Mouse (Mus musculus) midbrain, embryonic 13.5 days (tissue): ENCODE measurements at regions not wholly inside any gene's neighbourhood (a gene's known extent, or its start where the extent isn't known, plus 50 kb on each side); places are given as distances from the start of the nearest gene placed in this dataset.
A peak's percentile ranks its signal among the peaks of the same experiment; 100 is the strongest.

Source experiments
- ATAC-seq: fragments of 200-750 bp; cut with Nextera tagmentation; 2 replicates; pipeline ENCODE4 v1.8.0; 2017; ENCODE audit warnings: mild to moderate bottlenecking, moderate TSS enrichment, moderate library complexity
- H3K27ac ChIP-seq: fragments of 300-500 bp; sonication (generic); 2 replicates; pipeline ENCODE4 v1.5.1; 2015; ENCODE audit warnings: inconsistent platforms, mild to moderate bottlenecking, moderate library complexity
- H3K27me3 ChIP-seq: fragments of 300-500 bp; sonication (generic); 2 replicates; pipeline ENCODE4 v1.6.1; 2015; ENCODE audit warnings: mild to moderate bottlenecking, inconsistent platforms
- H3K36me3 ChIP-seq: fragments of 300-500 bp; sonication (generic); 2 replicates; pipeline ENCODE4 v1.6.1; 2015; ENCODE audit warnings: mild to moderate bottlenecking, inconsistent platforms
- H3K4me1 ChIP-seq: fragments of 300-500 bp; sonication (generic); replicated peaks from 2 replicates; pipeline ENCODE4 v1.6.1; 2015; ENCODE audit warnings: inconsistent platforms
- H3K4me2 ChIP-seq: fragments of 300-500 bp; sonication (generic); replicated peaks from 2 replicates; pipeline ENCODE4 v1.6.1; 2015; ENCODE audit warnings: moderate library complexity, mild to moderate bottlenecking, inconsistent platforms
- H3K4me3 ChIP-seq: fragments of 300-500 bp; sonication (generic); replicated peaks from 2 replicates; pipeline ENCODE4 v1.5.1; 2015; ENCODE audit warnings: mild to moderate bottlenecking, inconsistent platforms
- H3K9ac ChIP-seq: fragments of 300-500 bp; sonication (generic); replicated peaks from 2 replicates; pipeline ENCODE4 v1.6.1; 2015; ENCODE audit warnings: mild to moderate bottlenecking, inconsistent platforms
- H3K9me3 ChIP-seq: fragments of 300-500 bp; sonication (generic); 2 replicates; pipeline ENCODE4 v1.6.1; 2016; ENCODE audit warnings: mild to moderate bottlenecking, inconsistent platforms
- WGBS: fragments of 180-500 bp; shearing (Covaris S2); methylation state at CpG from one replicate; pipeline ENCODE4 v1.1.7; 2015; 5-methylcytosine and 5-hydroxymethylcytosine counted together

GRCm38 (mm10) chr12:79890887-79891286, 221.9 kb downstream of the Zfp36l1 start:
- peaks cover 26% of the 10 kb centered on the region for H3K4me1 ChIP-seq
- 27% methylated on average over 4 of the region's 4 CpGs for WGBS
- no peaks in the 10 kb centered on the region for H3K36me3 ChIP-seq
- no peak overlapping the region for H3K27ac ChIP-seq
- ATAC-seq, result no peak
- H3K4me3 ChIP-seq, result no peak overlapping the region
- no peak overlapping the region for H3K4me2 ChIP-seq
- H3K9me3 ChIP-seq, result no peaks in the 10 kb centered on the region
- H3K9ac ChIP-seq, result no peak overlapping the region
- H3K27me3 ChIP-seq, result no peaks in the 10 kb centered on the region

DNA sequence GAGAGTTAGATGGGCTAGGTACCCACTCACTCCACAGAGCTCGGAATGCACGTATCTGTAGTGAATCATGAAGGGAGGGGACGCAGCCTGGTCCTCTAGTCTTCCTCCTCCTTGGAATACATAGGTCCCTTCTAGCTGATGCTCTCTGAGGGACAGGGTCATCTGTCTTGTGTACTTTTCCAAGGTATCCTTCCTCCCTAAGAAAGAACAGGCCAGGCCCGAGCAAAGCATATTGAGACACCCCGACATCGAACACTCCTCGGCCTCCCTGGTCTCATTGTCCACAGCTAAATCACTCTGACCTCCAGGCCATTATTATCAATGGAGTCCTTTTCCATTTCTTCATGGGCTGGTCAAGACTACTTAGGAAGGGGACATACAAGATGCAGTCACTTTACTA, 222.5 kb downstream of the Zfp36l1 start:
- 93% methylated on average over 7 of the region's 7 CpGs for WGBS
- no peaks in the 10 kb centered on the region for H3K27me3 ChIP-seq
- no peaks in the 10 kb centered on the region for H3K36me3 ChIP-seq
- H3K9me3 ChIP-seq, result no peaks in the 10 kb centered on the region
- no peak overlapping the region for H3K27ac ChIP-seq
- ATAC-seq, result no peak
- no peak overlapping the region for H3K4me2 ChIP-seq
- H3K4me1 ChIP-seq, result peaks cover 20% of the 10 kb centered on the region
- H3K9ac ChIP-seq, result no peak overlapping the region
- H3K4me3 ChIP-seq, result no peak overlapping the region

GRCm38 (mm10) chr12:79888812-79889211, 224.0 kb downstream of the Zfp36l1 start:
- Histone ChIP-seq H3K4me3 (no peak overlapping the region), H3K36me3 (no peaks in the 10 kb centered on the region), H3K4me1 (peaks cover 13% of the 10 kb centered on the region), H3K9me3 (no peaks in the 10 kb centered on the region), H3K27ac (no peak overlapping the region), H3K27me3 (no peaks in the 10 kb centered on the region), H3K9ac (no peak overlapping the region), H3K4me2 (no peak overlapping the region)
- ATAC-seq, result no peak
- WGBS, result 91% methylated on average over 4 of the region's 4 CpGs

DNA sequence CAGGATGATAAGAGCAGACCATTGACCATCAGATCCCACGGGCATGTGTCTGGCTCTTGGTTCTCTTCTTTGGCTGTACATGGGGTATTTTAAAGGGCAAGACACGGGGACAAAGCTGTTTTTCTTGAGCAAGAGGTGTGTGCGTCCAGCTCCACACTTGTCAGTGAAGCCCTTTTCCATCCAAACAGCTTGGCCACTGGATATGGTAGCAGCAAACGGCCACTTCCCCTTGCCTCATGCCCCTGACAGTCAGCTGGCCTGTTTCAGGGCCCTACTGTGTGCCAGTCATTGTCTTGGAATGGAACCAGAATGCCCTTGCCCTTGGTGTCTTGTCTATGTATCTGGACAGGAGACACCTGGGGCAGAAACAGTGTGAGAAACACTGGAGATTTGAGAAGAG, 224.7 kb downstream of the Zfp36l1 start:
- H3K9ac ChIP-seq, result no peak overlapping the region
- no peak overlapping the region for H3K4me2 ChIP-seq
- WGBS, result 84% methylated on average over 4 of the region's 4 CpGs

DNA sequence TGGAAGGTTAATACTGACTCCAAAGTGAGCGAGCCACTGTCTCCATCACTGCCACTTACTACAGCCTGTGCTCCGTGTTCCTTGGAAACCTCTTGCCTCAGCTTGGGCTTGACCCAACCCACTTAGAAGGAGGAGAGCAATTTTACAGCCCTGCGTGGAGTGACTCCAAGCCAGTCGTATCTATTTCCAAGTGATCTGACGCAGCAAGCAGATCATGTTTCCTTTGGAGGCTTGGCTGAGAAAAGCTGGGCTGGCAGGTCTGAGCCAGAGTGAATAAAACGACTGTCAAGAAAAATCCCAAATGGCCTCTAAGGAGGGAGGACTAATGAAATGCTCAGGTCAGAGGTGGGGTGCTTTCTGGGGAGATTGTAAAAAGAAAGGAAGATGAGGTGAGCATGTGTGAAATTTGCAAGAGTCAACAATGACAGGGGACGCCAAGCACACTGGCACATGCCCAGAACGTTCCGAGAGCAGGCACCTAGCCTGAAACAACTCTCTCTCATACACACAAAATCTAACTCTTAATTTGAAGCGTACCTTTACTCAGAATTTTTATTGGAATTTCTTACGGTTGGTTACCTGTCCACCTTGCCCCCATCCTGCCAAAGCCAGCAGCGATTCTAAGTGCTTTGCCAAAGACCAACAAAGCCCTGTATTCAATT, 225.5 kb downstream of the Zfp36l1 start:
- Histone ChIP-seq H3K9me3 (no peaks in the 10 kb centered on the region), H3K27me3 (no peaks in the 10 kb centered on the region), H3K36me3 (no peaks in the 10 kb centered on the region), H3K4me2 (no peak overlapping the region), H3K4me1 (peaks cover 13% of the 10 kb centered on the region), H3K4me3 (no peak overlapping the region), H3K27ac (no peak overlapping the region), H3K9ac (no peak overlapping the region)
- no peak for ATAC-seq
- 59% methylated on average over 12 of the region's 12 CpGs for WGBS

More for the DNA sequence above, 224.7 kb downstream of the Zfp36l1 start:
- Histone ChIP-seq H3K4me1 (peaks cover 13% of the 10 kb centered on the region), H3K9me3 (no peaks in the 10 kb centered on the region), H3K36me3 (no peaks in the 10 kb centered on the region), H3K27ac (no peak overlapping the region), H3K27me3 (no peaks in the 10 kb centered on the region), H3K4me3 (no peak overlapping the region)
- no peak for ATAC-seq

GRCm38 (mm10) chr12:79886494-79886893, 226.3 kb downstream of the Zfp36l1 start:
- H3K9me3 ChIP-seq, result no peaks in the 10 kb centered on the region
- no peak overlapping the region for H3K4me3 ChIP-seq
- no peaks in the 10 kb centered on the region for H3K36me3 ChIP-seq
- no peak for ATAC-seq
- no peaks in the 10 kb centered on the region for H3K27me3 ChIP-seq
- 71% methylated on average over 3 of the region's 3 CpGs for WGBS
- H3K9ac ChIP-seq, result no peak overlapping the region
- H3K27ac ChIP-seq, result no peak overlapping the region
- H3K4me1 ChIP-seq, result peaks cover 13% of the 10 kb centered on the region
- H3K4me2 ChIP-seq, result no peak overlapping the region

DNA sequence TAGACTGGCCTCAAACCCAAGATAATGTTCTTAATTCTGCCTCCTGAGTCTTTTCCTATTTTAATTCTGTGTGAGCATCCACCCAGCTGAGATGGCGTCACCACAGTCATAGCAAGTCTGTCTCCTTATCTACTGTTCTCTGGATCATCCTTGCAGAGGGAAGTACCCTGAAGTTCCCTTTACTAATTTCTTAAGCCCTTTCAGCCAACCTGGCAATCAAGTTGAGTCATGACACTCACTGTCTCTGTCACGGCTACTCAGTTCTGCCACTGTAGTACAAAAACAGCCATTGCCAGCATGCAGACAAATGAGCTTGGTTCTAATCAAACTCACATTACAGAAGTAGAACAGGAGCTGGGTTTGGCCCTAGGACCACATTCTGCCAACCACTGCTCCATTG, 227.5 kb downstream of the Zfp36l1 start:
- no peaks in the 10 kb centered on the region for H3K9me3 ChIP-seq
- no peaks in the 10 kb centered on the region for H3K27me3 ChIP-seq
- no peak overlapping the region for H3K4me3 ChIP-seq
- no peak overlapping the region for H3K9ac ChIP-seq
- H3K4me2 ChIP-seq, result no peak overlapping the region
- no peaks in the 10 kb centered on the region for H3K36me3 ChIP-seq
- H3K27ac ChIP-seq, result no peak overlapping the region
- no peak for ATAC-seq
- peaks cover 12% of the 10 kb centered on the region for H3K4me1 ChIP-seq
- WGBS, result 94% methylated on average over 2 of the region's 2 CpGs

DNA sequence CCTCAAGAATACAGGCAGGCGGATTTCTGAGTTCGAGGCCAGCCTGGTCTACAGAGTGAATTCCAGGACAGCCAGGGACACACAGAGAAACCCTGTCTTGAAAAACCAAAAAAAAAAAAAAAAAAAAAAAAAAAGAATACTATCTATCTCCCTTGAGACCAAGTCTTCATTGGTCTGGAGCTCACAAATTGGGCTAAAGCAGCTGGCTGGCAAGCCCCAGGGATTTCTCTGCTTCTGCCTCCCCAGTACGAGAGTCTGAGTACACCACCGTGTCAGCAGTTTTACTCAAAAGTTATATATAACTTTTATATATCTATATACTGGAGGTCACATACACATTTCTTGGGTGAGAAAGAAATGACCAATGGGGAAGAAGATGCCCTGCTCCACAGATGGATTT, 229.2 kb downstream of the Zfp36l1 start:
- no peaks in the 10 kb centered on the region for H3K36me3 ChIP-seq
- H3K27ac ChIP-seq, result no peak overlapping the region
- WGBS, result 90% methylated on average over 4 of the region's 4 CpGs
- no peak for ATAC-seq
- no peak overlapping the region for H3K4me3 ChIP-seq
- H3K4me1 ChIP-seq, result peaks cover 26% of the 10 kb centered on the region
- H3K9me3 ChIP-seq, result no peaks in the 10 kb centered on the region
- no peak overlapping the region for H3K9ac ChIP-seq
- H3K4me2 ChIP-seq, result no peak overlapping the region
- H3K27me3 ChIP-seq, result no peaks in the 10 kb centered on the region

GRCm38 (mm10) chr12:79880751-79881261, 232.0 kb downstream of the Zfp36l1 start:
- H3K27ac ChIP-seq, result no peak overlapping the region; the same call in none of the 2 replicates
- H3K4me1 ChIP-seq, result peaks cover 20% of the 10 kb centered on the region
- no peak overlapping the region for H3K4me2 ChIP-seq
- no peak overlapping the region for H3K9ac ChIP-seq
- ATAC-seq, result no peak
- H3K9me3 ChIP-seq, result no peaks in the 10 kb centered on the region
- H3K4me3 ChIP-seq, result no peak overlapping the region
- no peaks in the 10 kb centered on the region for H3K36me3 ChIP-seq
- no peaks in the 10 kb centered on the region for H3K27me3 ChIP-seq
- 78% methylated on average over 18 of the region's 18 CpGs for WGBS

GRCm38 (mm10) chr12:79880346-79880745, 232.5 kb downstream of the Zfp36l1 start:
- no peak for ATAC-seq
- H3K4me1 ChIP-seq, result peaks cover 20% of the 10 kb centered on the region
- H3K27ac ChIP-seq, result peak overlapping the region; percentile 20; the same call in 1 of the 2 replicates
- no peaks in the 10 kb centered on the region for H3K27me3 ChIP-seq
- H3K9me3 ChIP-seq, result peaks cover 4% of the 10 kb centered on the region; the same call in 1 of the 2 replicates
- no peak overlapping the region for H3K4me3 ChIP-seq
- no peak overlapping the region for H3K4me2 ChIP-seq
- no peaks in the 10 kb centered on the region for H3K36me3 ChIP-seq
- H3K9ac ChIP-seq, result no peak overlapping the region
- WGBS, result 70% methylated on average over 4 of the region's 4 CpGs

GRCm38 (mm10) chr12:79879918-79880273, 232.9 kb downstream of the Zfp36l1 start:
- Histone ChIP-seq H3K4me2 (no peak overlapping the region), H3K9ac (no peak overlapping the region), H3K27ac (peak overlapping the region; percentile 71), H3K9me3 (peaks cover 4% of the 10 kb centered on the region; the same call in 1 of the 2 replicates), H3K27me3 (no peaks in the 10 kb centered on the region), H3K36me3 (no peaks in the 10 kb centered on the region), H3K4me3 (no peak overlapping the region), H3K4me1 (peaks cover 20% of the 10 kb centered on the region)
- 27% methylated on average over 9 of the region's 9 CpGs for WGBS
- ATAC-seq, result peak; percentile 80

- ATAC-seq, result peak; percentile 93
- H3K27ac ChIP-seq, result peak overlapping the region; percentile 71
- H3K4me1 ChIP-seq, result peaks cover 20% of the 10 kb centered on the region
- 10% methylated on average over 15 of the region's 15 CpGs for WGBS
- peaks cover 4% of the 10 kb centered on the region; the same call in 1 of the 2 replicates for H3K9me3 ChIP-seq
- H3K9ac ChIP-seq, result no peak overlapping the region
- no peaks in the 10 kb centered on the region for H3K27me3 ChIP-seq
- no peak overlapping the region for H3K4me3 ChIP-seq
- H3K4me2 ChIP-seq, result no peak overlapping the region
- no peaks in the 10 kb centered on the region for H3K36me3 ChIP-seq
Measured at GRCm38 (mm10) chr12:79879093-79879917, 233.5 kb downstream of the Zfp36l1 start.
